Mouse (Mus musculus) MEL (cell line): ENCODE results near the gene C1ql4. TPM values are rescaled to one million over a fixed set of nuclear protein-coding genes. Genes with fewer than 3 reads are reported as not detected.

Source experiments
- DNase-seq: peaks from one replicate; pipeline ENCODE4 v3.0.0; 2011; ENCODE audit warnings: low read depth, low spot score
- H3K27ac ChIP-seq: 2 replicates; pipeline ENCODE4 v1.5.1; 2012; ENCODE audit warnings: low read depth, mild to moderate bottlenecking, control low read depth, low read length, moderate library complexity; ENCODE audit not compliant: control insufficient read depth
- H3K27me3 ChIP-seq, 2 experiments: fragments of 150-350 bp in 1 of 2; sonication (generic) in 1 of 2; 2 replicates each; pipeline ENCODE4 v1.6.1; 2012; ENCODE audit warnings: low read length in 2 of 2, mild to moderate bottlenecking in 2 of 2, improper control_type of control experiment in 1 of 2, moderate library complexity in 1 of 2; ENCODE audit not compliant: insufficient read depth in 2 of 2, control insufficient read depth in 1 of 2
- H3K36me3 ChIP-seq, 2 experiments: 2 replicates each; pipeline ENCODE4 v1.6.1; 2012 to 2014; ENCODE audit warnings: low read length in 2 of 2, improper control_type of control experiment in 1 of 2, inconsistent platforms in 1 of 2, mild to moderate bottlenecking in 1 of 2; ENCODE audit not compliant: insufficient read depth in 2 of 2, control insufficient read depth in 1 of 2
- H3K4me1 ChIP-seq, 2 experiments: fragments of 150-350 bp in 1 of 2; sonication (generic) in 1 of 2; 2 replicates each; pipeline ENCODE4 v1.6.1; 2012; ENCODE audit warnings: low read length in 2 of 2, improper control_type of control experiment in 1 of 2, mild to moderate bottlenecking in 1 of 2; ENCODE audit not compliant: insufficient read depth in 2 of 2, control insufficient read depth in 1 of 2
- H3K4me3 ChIP-seq, 2 experiments: fragments of 150-350 bp in 1 of 2; sonication (generic) in 1 of 2; 2 replicates each; pipeline ENCODE4 v1.5.1; 2012; ENCODE audit warnings: low read depth in 2 of 2, low read length in 2 of 2, mild to moderate bottlenecking in 2 of 2, moderate library complexity in 2 of 2, control low read depth in 1 of 2, improper control_type of control experiment in 1 of 2; ENCODE audit not compliant: control insufficient read depth in 1 of 2, insufficient read depth in 1 of 2
- H3K79me2 ChIP-seq: 2 replicates; pipeline ENCODE4 v1.6.1; 2012; ENCODE audit warnings: mild to moderate bottlenecking, low read length, moderate library complexity; ENCODE audit not compliant: control insufficient read depth, poor library complexity, insufficient read depth
- H3K9ac ChIP-seq: 2 replicates; pipeline ENCODE4 v1.6.1; 2012; ENCODE audit warnings: low read depth, mild to moderate bottlenecking, control low read depth, low read length, moderate library complexity; ENCODE audit not compliant: control insufficient read depth, poor library complexity, severe bottlenecking
- H3K9me3 ChIP-seq: fragments of 150-350 bp; sonication (generic); replicated peaks from 2 replicates; pipeline ENCODE4 v1.6.1; 2012; ENCODE audit warnings: mild to moderate bottlenecking, low read length, improper control_type of control experiment, moderate library complexity; ENCODE audit not compliant: insufficient read depth
- CTCF ChIP-seq, 3 experiments: IDR thresholded peaks in 2 of 3; conservative IDR thresholded peaks in 1 of 3; 2 replicates each; pipeline ENCODE4 v1.5.1; 2011 to 2012; ENCODE audit warnings: low read length in 3 of 3, low read depth in 2 of 3, mild to moderate bottlenecking in 2 of 3, improper control_type of control experiment in 1 of 3, inconsistent platforms in 1 of 3, mixed read lengths in 1 of 3, moderate library complexity in 1 of 3; ENCODE audit not compliant: control insufficient read depth in 1 of 3, insufficient read depth in 1 of 3, poor library complexity in 1 of 3, severe bottlenecking in 1 of 3
- ETS1 ChIP-seq: IDR thresholded peaks from 2 replicates; pipeline ENCODE4 v1.6.1; 2012; ENCODE audit warnings: low read depth, mild to moderate bottlenecking, inconsistent platforms, low read length, improper control_type of control experiment, moderate library complexity
- GATA1 ChIP-seq: IDR thresholded peaks from 2 replicates; pipeline ENCODE4 v1.6.1; 2011; ENCODE audit warnings: low read depth, low read length, improper control_type of control experiment
- MAX ChIP-seq: IDR thresholded peaks from 2 replicates; pipeline ENCODE4 v1.6.1; 2011; ENCODE audit warnings: low read length, improper control_type of control experiment
- MAZ ChIP-seq: IDR thresholded peaks from 2 replicates; pipeline ENCODE4 v1.6.1; 2012; ENCODE audit warnings: low read depth, mild to moderate bottlenecking, inconsistent platforms, low read length, improper control_type of control experiment
- MYB ChIP-seq: IDR thresholded peaks from 2 replicates; pipeline ENCODE4 v1.6.1; 2011; ENCODE audit warnings: mild to moderate bottlenecking, low read depth, low read length, improper control_type of control experiment
- NRF1 ChIP-seq: IDR thresholded peaks from 2 replicates; pipeline ENCODE4 v1.6.1; 2014; ENCODE audit warnings: low read depth, mild to moderate bottlenecking, inconsistent platforms, low read length, improper control_type of control experiment, moderate library complexity; ENCODE audit not compliant: poor library complexity, insufficient read depth, severe bottlenecking
- POLR2A ChIP-seq, 2 experiments: IDR thresholded peaks; 2 replicates each; pipeline ENCODE4 v1.6.1; 2011 to 2012; ENCODE audit warnings: low read length in 2 of 2, mild to moderate bottlenecking in 2 of 2, control low read depth in 1 of 2, improper control_type of control experiment in 1 of 2, low read depth in 1 of 2, moderate library complexity in 1 of 2; ENCODE audit not compliant: control insufficient read depth in 1 of 2, insufficient read depth in 1 of 2, poor library complexity in 1 of 2
- SIN3A ChIP-seq: IDR thresholded peaks from 2 replicates; pipeline ENCODE4 v1.6.1; 2012; ENCODE audit warnings: low read length, improper control_type of control experiment, inconsistent platforms
- TBP ChIP-seq: IDR thresholded peaks from 2 replicates; pipeline ENCODE4 v1.8.0; 2011; ENCODE audit warnings: low read depth, low read length, improper control_type of control experiment
- UBTF ChIP-seq: IDR thresholded peaks from 2 replicates; pipeline ENCODE4 v1.6.1; 2012; ENCODE audit warnings: low read depth, mild to moderate bottlenecking, inconsistent platforms, low read length, improper control_type of control experiment, moderate library complexity, borderline replicate concordance; ENCODE audit not compliant: insufficient read depth
- USF2 ChIP-seq, 2 experiments: IDR thresholded peaks; 2 replicates each; pipeline ENCODE4 v1.6.1; 2011 to 2012; ENCODE audit warnings: improper control_type of control experiment in 2 of 2, low read length in 2 of 2, borderline replicate concordance in 1 of 2, inconsistent platforms in 1 of 2, low read depth in 1 of 2, mild to moderate bottlenecking in 1 of 2; ENCODE audit not compliant: insufficient read depth in 1 of 2
- ZNF384 ChIP-seq: IDR thresholded peaks from 2 replicates; pipeline ENCODE4 v1.6.1; 2012; ENCODE audit warnings: low read depth, mild to moderate bottlenecking, inconsistent platforms, low read length, improper control_type of control experiment
- polyA plus RNA-seq, 2 experiments: library from polyadenylated mRNA; stranded (reverse) in 1 of 2; unstranded in 1 of 2; fragments of >175 nt in 1 of 2; fragments of >200 nt in 1 of 2; gene quantifications; 2 replicates each; pipeline versions ENCODE4 v1.2.1 to v1.2.4; 2012; ENCODE audit warnings: low replicate concordance in 2 of 2, low read depth in 1 of 2; ENCODE audit not compliant: insufficient read length in 2 of 2, insufficient read depth in 1 of 2, missing spikeins in 1 of 2
- total RNA-seq: library from RNA; depleted of rRNA; stranded (reverse); fragments of 300-350 nt; gene quantifications from 2 replicates; pipeline ENCODE4 v1.2.3, GENCODE M21; 2012

C1ql4 gene
- total and polyA plus RNA-seq, 3 experiments, result 0.08 to 0.15 TPM; not detected in 1

DNA sequence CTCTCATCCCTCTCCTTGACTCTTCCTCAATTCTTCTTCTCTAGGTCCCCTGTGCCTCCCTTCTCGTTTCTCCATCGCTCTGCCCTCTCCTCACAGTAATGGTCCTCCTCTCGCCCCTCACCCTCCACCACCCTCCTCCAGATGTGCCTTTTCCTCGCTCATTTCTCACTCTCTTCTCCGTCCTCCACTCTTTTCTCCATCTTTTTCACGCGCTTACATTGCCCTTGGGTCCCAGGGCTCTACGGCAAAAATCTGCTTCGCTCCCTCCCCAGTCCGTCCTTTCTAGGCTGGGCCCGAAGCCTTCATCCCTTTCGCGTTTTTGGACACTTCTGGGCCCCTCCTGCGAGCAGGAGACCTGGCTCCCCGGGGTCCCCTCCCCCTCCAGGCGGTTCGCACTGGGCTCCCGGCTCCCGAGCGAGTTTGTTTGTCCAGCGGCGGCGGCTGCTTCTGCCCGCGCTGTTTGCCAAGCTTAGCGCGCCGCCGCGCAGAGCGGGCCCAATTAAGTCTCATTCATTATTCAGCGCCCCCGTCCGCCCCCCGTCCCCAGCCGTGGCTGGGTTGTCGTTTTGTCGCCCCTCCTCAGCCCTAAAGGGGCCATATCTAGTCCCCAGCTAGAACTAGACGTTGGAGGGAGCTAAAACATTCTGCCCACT lies 10.3 kb upstream of the C1ql4 start:
- H3K36me3 ChIP-seq, result peaks cover 0 to 4% of the 10 kb centered on the region in 2 experiments; a peak in 2 of 4 replicates
- peaks cover 0 to 11% of the 10 kb centered on the region in 2 experiments; a peak in 2 of 4 replicates for H3K4me1 ChIP-seq
- H3K9me3 ChIP-seq, result no peaks in the 10 kb centered on the region
- H3K79me2 ChIP-seq, result peaks cover 1% of the 10 kb centered on the region; the same call in 1 of the 2 replicates
- no peak overlapping the region for H3K4me3 ChIP-seq
- TF ChIP-seq SIN3A, result no peak
- no peak for TF ChIP-seq ZNF384
- TF ChIP-seq NRF1, result no peak
- no peak overlapping the region for H3K27ac ChIP-seq
- H3K27me3 ChIP-seq, result no peaks in the 10 kb centered on the region
- no peak for DNase-seq
- no peak overlapping the region for H3K9ac ChIP-seq

DNA sequence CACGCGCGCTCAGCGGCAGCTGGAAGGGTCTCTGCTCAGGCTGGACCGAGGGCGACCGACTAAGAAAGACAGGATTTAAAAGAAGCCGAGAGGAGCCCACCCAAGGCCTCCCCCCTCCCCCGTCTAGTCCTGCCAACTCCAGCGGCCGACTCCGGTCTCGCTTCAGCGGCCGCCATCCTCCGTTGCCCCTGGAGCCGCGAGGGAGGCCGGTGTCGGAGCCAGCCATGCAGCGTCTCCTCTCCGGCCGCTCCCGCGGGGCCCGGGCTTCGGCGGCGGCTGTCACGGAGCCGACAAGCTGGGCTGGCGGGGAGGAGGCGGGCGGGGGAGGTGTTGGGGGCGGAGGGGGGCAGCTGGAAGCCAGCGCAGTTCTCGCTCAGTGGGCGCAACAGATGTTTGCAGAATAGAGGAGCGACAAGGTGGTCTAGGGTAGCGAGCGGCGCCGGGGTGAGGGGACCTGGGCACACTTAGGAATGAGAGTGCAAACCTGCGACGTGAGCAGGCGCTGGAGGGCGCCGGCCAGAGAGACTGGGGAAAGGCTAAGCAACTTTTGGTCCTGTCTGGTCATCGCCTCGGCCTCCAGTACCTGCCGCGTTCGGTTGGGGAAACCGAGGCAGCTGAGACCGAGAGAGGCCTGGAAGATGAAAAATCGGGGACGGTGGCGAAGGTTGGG lies 9.3 kb upstream of the C1ql4 start:
- no peak overlapping the region for H3K27ac ChIP-seq
- no peak for TF ChIP-seq ETS1
- TF ChIP-seq POLR2A (IDR thresholded peaks at IDR 0.05; ENCODE audit: control insufficient read depth in 1 of 2, insufficient read depth in 1 of 2, low read depth in 1 of 2, low read length in 2 of 2, poor library complexity in 1 of 2), result no peak
- TF ChIP-seq UBTF, result no peak
- no peak for TF ChIP-seq MAZ
- TF ChIP-seq USF2 (IDR thresholded peaks at IDR 0.05; ENCODE audit: borderline replicate concordance in 1 of 2, insufficient read depth in 1 of 2, low read depth in 1 of 2, low read length in 2 of 2), result no peak
- TF ChIP-seq GATA1, result no peak
- TF ChIP-seq CTCF (IDR thresholded peaks at IDR 0.05 in 2 of 3, conservative IDR thresholded peaks at IDR 0.05 in 1 of 3; ENCODE audit: control insufficient read depth in 1 of 3, insufficient read depth in 1 of 3, low read depth in 2 of 3, low read length in 3 of 3, poor library complexity in 1 of 3, severe bottlenecking in 1 of 3), result no peak
- TF ChIP-seq TBP, result no peak
- no peak for TF ChIP-seq MAX
- TF ChIP-seq MYB, result no peak
- no peak overlapping the region for H3K9ac ChIP-seq
- peaks cover 1% of the 10 kb centered on the region; the same call in 1 of the 2 replicates for H3K79me2 ChIP-seq
- no peaks in the 10 kb centered on the region for H3K27me3 ChIP-seq
- H3K4me3 ChIP-seq, result no peak overlapping the region
- DNase-seq, result no peak
- H3K36me3 ChIP-seq, result peaks cover 0 to 11% of the 10 kb centered on the region in 2 experiments; a peak in 2 of 4 replicates
- H3K9me3 ChIP-seq, result no peaks in the 10 kb centered on the region
- peaks cover 0 to 15% of the 10 kb centered on the region in 2 experiments; a peak in 2 of 4 replicates for H3K4me1 ChIP-seq
